Comparison of ENCODE assay signal across 9 mouse cellular contexts in genomic region chr1:179734500-179735474, GRCm38 (mm10). TPM values are rescaled to one million over a fixed set of nuclear protein-coding genes. Genes with fewer than 3 reads are reported as not detected.
DNase-seq lines count a peak whose midpoint lies in the region; ATAC-seq lines count a peak whose summit lies in the region.
"Had no signal": no experiment of that assay in that cellular context is flagged by ENCODE, and none has a peak within 500 bp of the region (broad histone marks: within the 10 kb centered on the region; RNA-seq: fewer than 3 reads in every experiment).

No protein-coding gene starts in this region.

- no peaks in the 10 kb centered on the region for H3K27me3 ChIP-seq in forebrain, embryonic 11.5 days (ENCODE audit: control insufficient read depth, insufficient read depth, low read length)
- H3K27me3 ChIP-seq in forebrain, embryonic 16.5 days (replicated peaks; ENCODE audit: control insufficient read depth, insufficient read depth, low read length) = no peaks in the 10 kb centered on the region
- no peaks in the 10 kb centered on the region for H3K27me3 ChIP-seq in embryonic facial prominence, embryonic 15.5 days
- no peaks in the 10 kb centered on the region for H3K27me3 ChIP-seq in midbrain, embryonic 14.5 days (ENCODE audit: control insufficient read depth, insufficient read depth, low read length)
- no peaks in the 10 kb centered on the region for H3K27me3 ChIP-seq in splenic B cell, adult 2 months (ENCODE audit: control insufficient read depth, insufficient read depth, low read length, poor library complexity, severe bottlenecking)
- H3K27me3 ChIP-seq: neural tube, embryonic 13.5 days had no signal

- H3K4me3 ChIP-seq in forebrain, embryonic 11.5 days (ENCODE audit: low read depth, low read length) = no peak overlapping the region
- H3K4me3 ChIP-seq in forebrain, embryonic 16.5 days (replicated peaks; ENCODE audit: low read length) = no peak overlapping the region
- H3K4me3 ChIP-seq in embryonic facial prominence, embryonic 15.5 days (replicated peaks) = no peak overlapping the region
- no peak overlapping the region for H3K4me3 ChIP-seq in midbrain, embryonic 14.5 days (replicated peaks; ENCODE audit: low read depth, low read length)
- H3K4me3 ChIP-seq: neural tube, embryonic 13.5 days had no signal

- 41% methylated on average over 15 of the region's 15 CpGs for WGBS in forebrain, embryonic 11.5 days
- 40% methylated on average over 15 of the region's 15 CpGs for WGBS in forebrain, embryonic 16.5 days
- 28% methylated on average over 15 of the region's 15 CpGs for WGBS in embryonic facial prominence, embryonic 15.5 days
- WGBS in midbrain, embryonic 14.5 days = 39% methylated on average over 15 of the region's 15 CpGs

- no peaks in the 10 kb centered on the region for H3K36me3 ChIP-seq in forebrain, embryonic 11.5 days (ENCODE audit: control insufficient read depth, insufficient read depth, low read length)
- H3K36me3 ChIP-seq in forebrain, embryonic 16.5 days (ENCODE audit: control insufficient read depth, insufficient read depth) = no peaks in the 10 kb centered on the region
- no peaks in the 10 kb centered on the region for H3K36me3 ChIP-seq in embryonic facial prominence, embryonic 15.5 days
- H3K36me3 ChIP-seq in midbrain, embryonic 14.5 days (ENCODE audit: control insufficient read depth, insufficient read depth, low read length) = no peaks in the 10 kb centered on the region
- H3K36me3 ChIP-seq in splenic B cell, adult 2 months (ENCODE audit: control insufficient read depth, insufficient read depth, low read length, poor library complexity, severe bottlenecking) = no peaks in the 10 kb centered on the region
- H3K36me3 ChIP-seq: neural tube, embryonic 13.5 days had no signal

- no peak for ATAC-seq in forebrain, embryonic 11.5 days (replicated peaks; ENCODE audit: low FRiP score)
- ATAC-seq in forebrain, embryonic 16.5 days = no peak
- ATAC-seq in embryonic facial prominence, embryonic 15.5 days (ENCODE audit: insufficient number of reproducible peaks, low FRiP score, low TSS enrichment, low read depth) = 0 out of 2 replicates have a peak, but pooled peaks have one; percentile 45
- no peak for ATAC-seq in midbrain, embryonic 14.5 days (ENCODE audit: low FRiP score, low TSS enrichment)

- H3K4me2 ChIP-seq in forebrain, embryonic 11.5 days (ENCODE audit: low read depth, low read length, severe bottlenecking) = no peak overlapping the region
- H3K4me2 ChIP-seq in forebrain, embryonic 16.5 days (ENCODE audit: low read length) = no peak overlapping the region
- no peak overlapping the region; the same call in 1 of the 2 replicates for H3K4me2 ChIP-seq in embryonic facial prominence, embryonic 15.5 days (replicated peaks)
- no peak overlapping the region for H3K4me2 ChIP-seq in midbrain, embryonic 14.5 days (ENCODE audit: low read length)
- H3K4me2 ChIP-seq: neural tube, embryonic 13.5 days had no signal

- H3K27ac ChIP-seq in forebrain, embryonic 11.5 days (ENCODE audit: low read depth, low read length) = no peak overlapping the region
- no peak overlapping the region for H3K27ac ChIP-seq in forebrain, embryonic 16.5 days (ENCODE audit: low read length)
- H3K27ac ChIP-seq in embryonic facial prominence, embryonic 15.5 days (replicated peaks) = no peak overlapping the region
- H3K27ac ChIP-seq in midbrain, embryonic 14.5 days (replicated peaks; ENCODE audit: low read depth, low read length) = no peak overlapping the region
- H3K27ac ChIP-seq: neural tube, embryonic 13.5 days had no signal

- intact Hi-C loops in heart, postnatal 14 days (cut with DNase I) = loop anchor here (5.0 to 10.0 kb wide), 3 partner anchors 90 to 232 kb away; no protein-coding TSS in a partner anchor
- intact Hi-C loops in left cerebral cortex, postnatal 14 days (cut with DNase I) = loop anchor here (5.0 to 10.0 kb wide), 2 partner anchors 90 to 217 kb away; partner anchors contain the start of gene Smyd3

- H3K9me3 ChIP-seq in forebrain, embryonic 11.5 days (ENCODE audit: control insufficient read depth, low read length) = no peaks in the 10 kb centered on the region
- no peaks in the 10 kb centered on the region for H3K9me3 ChIP-seq in forebrain, embryonic 16.5 days (ENCODE audit: control insufficient read depth, low read length)
- H3K9me3 ChIP-seq in embryonic facial prominence, embryonic 15.5 days (replicated peaks) = no peaks in the 10 kb centered on the region
- no peaks in the 10 kb centered on the region for H3K9me3 ChIP-seq in midbrain, embryonic 14.5 days (ENCODE audit: control insufficient read depth, low read length)
- H3K9me3 ChIP-seq: neural tube, embryonic 13.5 days had no signal

- DNase-seq in forebrain, embryonic 11.5 days (ENCODE audit: low spot score) = peak; percentile 79
- peak; percentile 72 to 76 for DNase-seq in adrenal gland, postnatal 36 days
- peak; percentile 68 to 78 for DNase-seq in heart, postnatal 14 days
- peak; percentile 59 to 69 for DNase-seq in left cerebral cortex, postnatal 14 days (ENCODE audit: low spot score in 2 of 2)
- peak; percentile 37 for DNase-seq in midbrain, embryonic 14.5 days
- DNase-seq in splenic B cell, adult 2 months (ENCODE audit: low read depth, low spot score) = peak; percentile 60

- no peak overlapping the region for H3K9ac ChIP-seq in forebrain, embryonic 11.5 days (ENCODE audit: low read length)
- H3K9ac ChIP-seq in forebrain, embryonic 16.5 days (replicated peaks; ENCODE audit: low read depth, low read length) = no peak overlapping the region
- no peak overlapping the region for H3K9ac ChIP-seq in embryonic facial prominence, embryonic 15.5 days
- H3K9ac ChIP-seq in midbrain, embryonic 14.5 days (replicated peaks; ENCODE audit: low read length) = no peak overlapping the region
- H3K9ac ChIP-seq: neural tube, embryonic 13.5 days had no signal

- H3K4me1 ChIP-seq in forebrain, embryonic 11.5 days (replicated peaks; ENCODE audit: control insufficient read depth, insufficient read depth, low read length) = no peaks in the 10 kb centered on the region
- no peaks in the 10 kb centered on the region for H3K4me1 ChIP-seq in forebrain, embryonic 16.5 days (replicated peaks; ENCODE audit: control insufficient read depth, insufficient read depth, low read length)
- no peaks in the 10 kb centered on the region for H3K4me1 ChIP-seq in embryonic facial prominence, embryonic 15.5 days
- no peaks in the 10 kb centered on the region for H3K4me1 ChIP-seq in midbrain, embryonic 14.5 days (ENCODE audit: control insufficient read depth, insufficient read depth, low read length)
- H3K4me1 ChIP-seq: neural tube, embryonic 13.5 days had no signal

RNA-seq across cellular contexts. Expression of gene Kif28, which starts 10.3 kb away (rescaled TPM):
- not detected in 2 replicates for polyA plus RNA-seq in forebrain, embryonic 11.5 days (2014; fragmentation: Nextera tagmentation; extraction: Ambion mirVana)
- polyA plus RNA-seq in forebrain, embryonic 16.5 days (2015; fragmentation: Nextera tagmentation; extraction: Ambion mirVana) = not detected in 2 replicates
- not detected for total RNA-seq in adrenal gland, postnatal 36 days (2021)
- polyA plus RNA-seq in embryonic facial prominence, embryonic 15.5 days (2015; fragmentation: Nextera tagmentation; extraction: Ambion mirVana) = 0.18 and 0.25 TPM in 2 replicates
- total RNA-seq in heart, postnatal 14 days (2021) = under 1 TPM; 0.41 to 0.72 TPM
- total RNA-seq in left cerebral cortex, postnatal 14 days (2021) = under 1 TPM; 0.13 TPM
- not detected in 2 replicates for polyA plus RNA-seq in midbrain, embryonic 14.5 days (2014; fragmentation: Nextera tagmentation; extraction: Ambion mirVana)
- polyA plus RNA-seq: neural tube, embryonic 13.5 days had no signal
